Mouse (Mus musculus) cerebral cortex, adult 2 months (tissue): Measurements from ENCODE around the gene Pogz.

Experiments used
- WGBS: fragments of 180-500 bp; shearing (Covaris S2); methylation state at CpG from one replicate; pipeline ENCODE4 v1.1.7; 2018; 5-methylcytosine and 5-hydroxymethylcytosine counted together

The Pogz gene

GRCm38 (mm10) chr3:94921104-94921503 lies 83.7 kb downstream of the Pogz start:
- 51% methylated on average over 3 of the region's 3 CpGs for WGBS

DNA sequence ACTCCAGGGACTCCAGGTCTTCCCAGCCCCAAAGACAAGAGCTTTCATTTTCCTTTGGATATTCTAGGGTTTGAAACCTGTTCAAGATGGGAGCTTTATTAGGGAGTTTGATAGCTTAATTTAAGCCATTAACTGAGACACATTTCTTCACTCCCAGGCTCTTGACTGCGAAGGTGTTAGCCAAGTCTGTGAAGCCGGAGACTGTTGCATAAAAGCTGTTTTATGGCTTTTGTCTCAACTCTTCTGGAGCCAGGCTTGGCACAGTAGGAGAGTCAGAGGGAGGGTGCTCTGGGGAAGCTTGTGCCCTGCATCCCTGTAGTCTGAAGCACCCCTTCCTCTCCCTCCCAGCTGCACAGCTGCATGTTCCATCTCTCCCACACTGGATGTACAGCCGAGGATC lies 85.0 kb downstream of the Pogz start:
- 26% methylated on average over 3 of the region's 3 CpGs for WGBS

DNA sequence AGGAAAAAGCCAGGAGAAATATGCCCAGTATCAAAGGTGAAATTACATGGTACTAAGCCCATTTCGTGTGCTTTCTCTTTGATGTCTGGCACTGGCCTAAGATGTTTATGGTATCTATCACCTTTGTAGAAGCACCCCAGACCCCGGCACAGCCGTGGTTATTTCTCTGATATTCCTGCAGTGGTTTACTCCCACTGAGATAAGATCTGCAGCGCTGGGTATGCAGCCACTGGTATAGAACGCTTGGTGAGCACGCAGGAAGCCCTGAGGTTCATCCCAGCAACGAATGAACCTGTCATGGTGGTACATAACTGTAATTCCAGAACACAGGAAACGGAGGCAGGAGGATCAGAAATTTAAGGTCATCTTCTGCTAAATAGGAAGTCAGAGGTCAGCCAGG lies 87.3 kb downstream of the Pogz start:
- WGBS: 87% methylated on average over 8 of the region's 8 CpGs

GRCm38 (mm10) chr3:94926301-94926736 lies 89.0 kb downstream of the Pogz start:
- WGBS: 71% methylated on average over 4 of the region's 4 CpGs

DNA sequence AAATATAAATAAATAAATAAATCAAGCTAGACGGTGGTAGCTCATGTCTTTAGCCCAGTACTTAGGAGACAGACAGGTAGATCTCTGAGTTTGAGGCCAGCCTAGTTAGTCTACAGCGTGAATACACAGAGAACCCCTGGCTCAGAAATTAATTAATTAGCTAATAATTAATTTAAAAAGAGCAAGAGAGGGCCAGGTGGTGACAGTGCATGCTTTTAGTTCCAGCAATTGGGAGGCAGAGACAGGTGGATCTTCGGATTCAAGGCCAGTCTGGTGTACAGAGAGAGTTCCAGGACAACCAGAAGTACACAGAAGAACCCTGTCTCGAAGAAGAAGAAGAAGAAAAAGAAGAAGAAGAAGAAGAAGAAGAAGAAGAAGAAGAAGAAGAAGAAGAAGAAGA lies 91.6 kb downstream of the Pogz start:
- WGBS: 87% methylated on average over 4 of the region's 4 CpGs

- 75% methylated on average over 7 of the region's 7 CpGs for WGBS
Measured at GRCm38 (mm10) chr3:94930386-94931266, 93.3 kb downstream of the Pogz start.

GRCm38 (mm10) chr3:94931427-94932082 lies 94.2 kb downstream of the Pogz start:
- 91% methylated on average over 10 of the region's 10 CpGs for WGBS
